Mouse (Mus musculus) C2C12 (cell line): ENCODE data around the gene Fads6.

Experiments
- CTCF ChIP-seq: IDR thresholded peaks from one replicate; pipeline ENCODE4 v1.5.1; 2011; ENCODE audit not compliant: control insufficient read depth, insufficient read depth, insufficient read length
- MYOD1 ChIP-seq: IDR thresholded peaks from one replicate; pipeline ENCODE4 v1.6.1; 2011; ENCODE audit warnings: low read depth; ENCODE audit not compliant: control insufficient read depth, insufficient read length

- no peak for TF ChIP-seq MYOD1
- TF ChIP-seq CTCF, result no peak
Observed at GRCm38 (mm10) chr11:115285282-115285681, 12.2 kb downstream of the Fads6 start.
